Mouse (Mus musculus) small intestine, adult 10 weeks (tissue): ENCODE data around the gene Actr1a. TPM values are rescaled to one million over a fixed set of nuclear protein-coding genes. Genes with fewer than 3 reads are reported as not detected.

Source experiments
- polyA plus RNA-seq: library from polyadenylated mRNA; stranded (reverse); fragments of 350-450 nt; fragmentation: Illumina TruSeq; extraction: RNeasy Lipid Tissue Mini Kit (QIAGEN cat#74804); gene quantifications from one replicate; pipeline ENCODE4 v1.2.3, GENCODE M21; 2014; ENCODE audit warnings: low replicate concordance

Actr1a gene
- polyA plus RNA-seq: 41.6 TPM

GRCm38 (mm10) chr19:46395109-46396009, at the start of gene Actr1a:
TSS of gene Actr1a (minus strand) at chr19:46395748.

GRCm38 (mm10) chr19:46396686-46397435, 1.3 kb upstream of the Actr1a start, which contains the start of gene Sufu:
TSS of gene Sufu (plus strand) at chr19:46396896.

GRCm38 (mm10) chr19:46350168-46350932, 45.2 kb downstream of the Actr1a start, which contains the start of gene 2310034G01Rik:
TSS of gene 2310034G01Rik (minus strand) at chr19:46350302.

GRCm38 (mm10) chr19:46338331-46338936, 57.1 kb downstream of the Actr1a start, which contains the start of gene Cuedc2:
TSS of gene Cuedc2 (minus strand) at chr19:46338702.

GRCm38 (mm10) chr19:46328081-46329030, 67.2 kb downstream of the Actr1a start, which contains the start of gene Fbxl15:
TSS of gene Fbxl15 (plus strand) at chr19:46328184.

Other genes starting within 250 kb of the Actr1a start
- not detected for gene Pitx3, start 247.4 kb downstream of the Actr1a start, polyA plus RNA-seq
- 26.1 TPM for gene Gbf1, start 243.2 kb downstream of the Actr1a start, polyA plus RNA-seq
- 0.26 TPM for gene Nfkb2, start 91.4 kb downstream of the Actr1a start, polyA plus RNA-seq
- gene Psd, start 68.6 kb downstream of the Actr1a start, polyA plus RNA-seq: 0.37 TPM
- not detected for gene Fbxl15, start 67.6 kb downstream of the Actr1a start, polyA plus RNA-seq
- gene Cuedc2, start 57.0 kb downstream of the Actr1a start, polyA plus RNA-seq: not detected
- 0.19 TPM for gene Mfsd13a, start 54.6 kb downstream of the Actr1a start, polyA plus RNA-seq
- 1.2 TPM for gene 2310034G01Rik, start 45.4 kb downstream of the Actr1a start, polyA plus RNA-seq
- 1.6 TPM for gene Sufu, start 1.1 kb upstream of the Actr1a start, polyA plus RNA-seq
- 2.9 TPM for gene Trim8, start 106.0 kb upstream of the Actr1a start, polyA plus RNA-seq
- 16.4 TPM for gene Arl3, start 177.4 kb upstream of the Actr1a start, polyA plus RNA-seq
- 4.2 TPM for gene Sfxn2, start 177.6 kb upstream of the Actr1a start, polyA plus RNA-seq
- 3.0 TPM for gene Wbp1l, start 203.3 kb upstream of the Actr1a start, polyA plus RNA-seq